Mouse (Mus musculus): Measurements from ENCODE around the gene Akap6. TPM values are rescaled to one million over a fixed set of nuclear protein-coding genes. Genes with fewer than 3 reads are reported as not detected.
A peak's percentile ranks its signal among the peaks of the same experiment; 100 is the strongest.

Akap6 gene
- polyA plus RNA-seq, 1 experiment from 2014 or later: 1.6 TPM

DNA sequence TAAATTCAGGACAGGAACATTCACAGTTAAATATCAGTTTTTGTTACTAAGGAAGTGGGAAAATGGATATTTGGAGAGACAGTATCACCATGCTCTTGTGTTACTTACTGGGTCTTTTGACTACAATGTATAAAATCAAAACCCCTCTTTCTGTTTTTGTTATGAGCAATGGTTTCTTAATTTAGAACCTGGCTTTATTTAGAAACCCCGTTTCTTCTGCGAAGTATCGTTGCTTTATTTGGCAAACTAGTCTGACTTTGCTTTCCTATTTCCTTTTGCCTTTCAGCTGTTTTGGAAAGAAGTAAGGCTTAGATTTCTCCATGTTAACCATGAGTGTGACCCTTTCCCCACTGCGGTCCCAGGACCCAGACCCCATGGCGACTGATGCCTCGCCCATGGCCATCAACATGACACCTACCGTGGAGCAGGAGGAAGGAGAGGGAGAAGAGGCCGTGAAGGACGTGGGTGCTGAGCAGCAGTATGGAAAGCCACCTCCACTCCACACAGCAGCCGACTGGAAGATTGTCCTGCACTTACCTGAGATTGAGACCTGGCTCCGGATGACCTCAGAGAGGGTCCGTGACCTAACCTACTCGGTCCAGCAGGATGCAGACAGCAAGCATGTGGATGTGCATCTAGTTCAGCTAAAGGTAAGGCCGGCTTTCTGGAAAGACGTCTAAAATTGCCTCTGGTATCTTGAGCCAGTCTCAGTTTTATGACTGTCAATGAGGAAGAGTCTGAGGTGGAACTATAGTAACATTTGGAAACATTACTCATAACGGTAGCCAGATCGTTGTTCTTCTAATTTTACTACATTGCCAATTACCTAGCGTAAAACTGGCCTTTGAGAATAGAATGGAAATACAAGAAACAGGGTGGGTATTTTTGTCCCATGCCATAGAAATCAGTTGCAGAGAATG is 96.6 kb downstream of the Akap6 start:
- peaks cover 3% of the 10 kb centered on the region; the same call in 1 of the 2 replicates for H3K4me1 ChIP-seq
- H3K9me3 ChIP-seq: no peaks in the 10 kb centered on the region
- no peak for ATAC-seq (ENCODE audit: insufficient read depth, low FRiP score, low read depth)
- no peak overlapping the region for H3K4me2 ChIP-seq
- H3K36me3 ChIP-seq: no peaks in the 10 kb centered on the region
- H3K9ac ChIP-seq: no peak overlapping the region
- H3K4me3 ChIP-seq (replicated peaks): no peak overlapping the region
- no peak overlapping the region for H3K27ac ChIP-seq
- no peaks in the 10 kb centered on the region for H3K27me3 ChIP-seq (replicated peaks)
- WGBS: 87% methylated on average over 18 of the region's 18 CpGs

DNA sequence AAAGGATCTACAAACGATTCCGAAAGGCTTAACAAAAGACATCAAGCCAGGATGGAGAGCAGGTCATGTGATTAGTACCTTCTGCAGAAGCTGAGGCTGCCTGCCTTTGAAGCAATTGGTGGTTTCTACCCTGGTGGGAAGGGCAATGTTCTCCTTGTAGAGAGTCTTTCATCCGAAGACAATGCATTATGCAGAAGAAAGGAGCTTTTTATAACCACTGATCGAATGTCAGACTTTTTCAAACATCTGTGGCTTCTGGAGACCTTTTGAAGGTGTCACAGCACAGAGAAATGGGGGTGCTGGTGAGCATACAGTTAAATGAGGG is 97.2 kb downstream of the Akap6 start:
- Histone ChIP-seq H3K4me1 (peaks cover 3% of the 10 kb centered on the region; the same call in 1 of the 2 replicates), H3K9me3 (no peaks in the 10 kb centered on the region), H3K4me3 (replicated peaks) (no peak overlapping the region), H3K36me3 (no peaks in the 10 kb centered on the region), H3K27ac (no peak overlapping the region), H3K9ac (no peak overlapping the region), H3K27me3 (replicated peaks) (no peaks in the 10 kb centered on the region), H3K4me2 (no peak overlapping the region)
- ATAC-seq (ENCODE audit: insufficient read depth, low FRiP score, low read depth): no peak
- 76% methylated on average over 4 of the region's 4 CpGs for WGBS

DNA sequence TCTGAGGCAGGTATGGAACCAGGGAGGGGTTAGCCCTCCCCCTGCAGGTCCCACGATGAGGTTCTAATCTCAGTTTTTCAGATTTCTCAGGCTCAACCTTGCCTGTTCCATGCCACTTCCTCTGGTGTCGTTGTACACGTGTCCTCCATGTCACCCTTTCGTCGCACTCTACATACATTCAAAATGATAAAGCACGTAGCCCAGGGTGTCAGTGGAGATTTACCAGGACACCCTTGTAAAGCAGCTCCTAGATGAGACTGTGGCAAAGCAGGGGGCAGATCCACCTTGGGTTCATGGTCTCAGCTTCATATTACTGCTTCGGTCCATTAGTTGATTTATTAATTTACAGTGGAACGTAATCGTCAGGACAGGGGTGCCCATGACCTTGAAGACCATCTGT is 100.5 kb downstream of the Akap6 start:
- Histone ChIP-seq H3K9ac (no peak overlapping the region), H3K4me3 (replicated peaks) (no peak overlapping the region), H3K36me3 (no peaks in the 10 kb centered on the region), H3K4me2 (no peak overlapping the region), H3K4me1 (no peaks in the 10 kb centered on the region), H3K27ac (no peak overlapping the region), H3K27me3 (replicated peaks) (no peaks in the 10 kb centered on the region), H3K9me3 (no peaks in the 10 kb centered on the region)
- ATAC-seq (ENCODE audit: insufficient read depth, low FRiP score, low read depth): no peak
- 83% methylated on average over 9 of the region's 9 CpGs for WGBS

DNA sequence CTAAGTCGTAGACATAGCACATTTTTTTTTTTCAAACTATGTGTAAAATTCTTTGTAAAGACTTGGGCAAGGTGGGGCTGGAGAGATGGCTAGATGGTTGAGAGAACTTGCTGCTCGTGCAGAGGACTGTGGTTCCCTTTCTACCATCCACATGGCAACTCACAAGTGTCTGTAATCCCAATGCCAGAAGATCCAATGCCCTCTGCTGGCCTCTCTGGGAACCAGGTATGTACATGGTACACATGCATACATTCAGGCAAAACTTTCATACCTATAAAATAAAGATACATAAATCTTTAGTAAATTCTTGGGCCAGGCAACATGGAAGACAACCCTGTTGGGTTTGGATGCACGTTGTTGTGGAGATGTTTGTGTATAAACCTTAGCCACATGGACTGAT is 107.1 kb downstream of the Akap6 start:
- no peak overlapping the region for H3K4me3 ChIP-seq (replicated peaks)
- H3K4me2 ChIP-seq: no peak overlapping the region
- ATAC-seq (ENCODE audit: insufficient read depth, low FRiP score, low read depth): no peak
- H3K36me3 ChIP-seq: no peaks in the 10 kb centered on the region
- H3K9me3 ChIP-seq: no peaks in the 10 kb centered on the region
- WGBS: 64% methylated on average over 3 of the region's 3 CpGs
- no peak overlapping the region for H3K27ac ChIP-seq
- H3K9ac ChIP-seq: no peak overlapping the region
- no peaks in the 10 kb centered on the region for H3K27me3 ChIP-seq (replicated peaks)
- H3K4me1 ChIP-seq: no peaks in the 10 kb centered on the region

DNA sequence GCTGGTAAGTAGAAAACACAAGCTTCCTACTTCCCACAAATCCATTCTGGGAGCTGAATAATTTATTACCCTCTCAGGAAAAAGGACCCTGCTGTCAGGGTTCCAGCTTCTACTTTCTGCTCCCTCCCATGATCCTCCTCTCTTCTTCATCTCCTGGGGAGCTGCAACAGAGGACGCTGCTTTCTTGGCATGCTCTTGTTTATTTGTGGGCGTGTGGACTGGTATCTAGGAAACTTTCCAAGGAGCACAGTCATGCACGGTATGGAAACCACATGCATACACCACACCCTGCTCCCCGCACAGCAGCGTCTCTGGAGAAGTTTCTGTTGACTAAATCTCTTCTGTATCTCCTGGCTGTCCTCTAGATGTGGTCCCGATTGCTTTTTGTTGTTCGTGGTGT is 119.4 kb downstream of the Akap6 start:
- no peak overlapping the region for H3K27ac ChIP-seq
- H3K9ac ChIP-seq: no peak overlapping the region
- no peaks in the 10 kb centered on the region for H3K4me1 ChIP-seq
- WGBS: 49% methylated on average over 7 of the region's 7 CpGs
- ATAC-seq (ENCODE audit: insufficient read depth, low FRiP score, low read depth): no peak
- no peaks in the 10 kb centered on the region for H3K9me3 ChIP-seq
- H3K4me3 ChIP-seq (replicated peaks): no peak overlapping the region
- H3K36me3 ChIP-seq: no peaks in the 10 kb centered on the region
- no peak overlapping the region for H3K4me2 ChIP-seq
- no peaks in the 10 kb centered on the region for H3K27me3 ChIP-seq (replicated peaks)

DNA sequence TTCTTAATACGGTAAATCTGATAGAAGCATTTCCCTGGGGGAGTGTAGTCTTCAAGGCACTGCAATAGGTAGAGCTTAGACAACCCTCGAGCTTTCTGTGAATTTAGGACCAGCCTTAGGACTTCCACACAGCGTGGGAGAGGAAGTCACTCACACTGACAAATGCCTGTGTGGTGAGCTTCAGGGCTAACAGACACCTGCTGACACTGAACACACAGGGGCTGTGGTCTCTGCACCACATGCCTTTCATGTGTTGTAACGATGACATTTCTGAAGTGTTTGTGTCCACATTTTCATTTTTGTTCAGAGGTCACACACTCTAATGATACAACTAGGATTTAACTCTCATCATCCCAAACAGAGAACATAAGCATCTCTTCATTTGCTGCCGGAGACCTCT is 125.6 kb downstream of the Akap6 start:
- Histone ChIP-seq H3K4me3 (replicated peaks) (no peak overlapping the region), H3K27me3 (replicated peaks) (no peaks in the 10 kb centered on the region), H3K4me2 (no peak overlapping the region), H3K4me1 (0 out of 2 replicates have a peak, but pooled peaks cover 4% of the 10 kb centered on the region), H3K9me3 (no peaks in the 10 kb centered on the region), H3K36me3 (no peaks in the 10 kb centered on the region), H3K9ac (no peak overlapping the region), H3K27ac (no peak overlapping the region)
- 80% methylated on average over 5 of the region's 5 CpGs for WGBS
- no peak for ATAC-seq (ENCODE audit: insufficient read depth, low FRiP score, low read depth)

DNA sequence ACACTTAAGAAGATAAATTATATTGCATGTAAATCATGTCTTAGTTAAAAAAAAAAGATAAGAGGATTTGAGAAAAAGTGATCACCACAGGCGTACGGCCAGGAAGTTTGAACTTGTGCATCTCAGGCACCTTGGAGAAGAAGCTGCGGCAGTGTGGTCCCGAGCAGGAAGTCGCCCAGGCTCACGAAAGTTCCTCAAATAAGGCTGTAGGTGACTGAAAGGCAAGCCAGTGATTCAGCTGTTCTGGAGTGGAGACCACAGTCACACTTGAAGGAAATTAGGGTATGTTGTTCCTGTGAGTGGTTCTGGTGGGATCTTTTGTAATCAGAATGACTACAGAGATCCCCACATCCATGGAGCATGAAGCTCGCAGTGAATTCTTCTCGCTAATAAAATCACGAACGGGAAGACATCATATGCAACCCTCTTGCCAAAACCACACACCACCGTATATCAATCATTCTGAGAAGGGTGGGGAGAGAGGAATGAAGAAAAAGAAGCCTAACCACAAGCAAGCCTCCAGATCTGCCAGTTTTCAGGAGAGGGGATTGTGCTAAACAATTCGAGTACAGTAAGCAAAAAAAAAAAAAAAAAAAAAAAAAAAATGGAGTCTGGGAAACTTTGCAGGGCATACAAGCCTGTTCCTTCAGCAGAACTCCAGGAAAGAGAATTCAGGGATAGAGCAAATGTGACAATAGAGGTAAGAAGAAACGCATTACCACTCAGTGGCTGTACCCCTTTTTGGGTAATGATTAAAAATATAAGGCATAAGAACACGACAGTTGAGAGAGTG is 130.0 kb downstream of the Akap6 start:
- Histone ChIP-seq H3K4me1 (0 out of 2 replicates have a peak, but pooled peaks cover 4% of the 10 kb centered on the region), H3K4me3 (replicated peaks) (no peak overlapping the region), H3K4me2 (no peak overlapping the region), H3K27ac (no peak overlapping the region), H3K27me3 (replicated peaks) (no peaks in the 10 kb centered on the region), H3K9ac (no peak overlapping the region), H3K9me3 (no peaks in the 10 kb centered on the region), H3K36me3 (no peaks in the 10 kb centered on the region)
- no peak for ATAC-seq (ENCODE audit: insufficient read depth, low FRiP score, low read depth)
- WGBS: 58% methylated on average over 14 of the region's 14 CpGs

DNA sequence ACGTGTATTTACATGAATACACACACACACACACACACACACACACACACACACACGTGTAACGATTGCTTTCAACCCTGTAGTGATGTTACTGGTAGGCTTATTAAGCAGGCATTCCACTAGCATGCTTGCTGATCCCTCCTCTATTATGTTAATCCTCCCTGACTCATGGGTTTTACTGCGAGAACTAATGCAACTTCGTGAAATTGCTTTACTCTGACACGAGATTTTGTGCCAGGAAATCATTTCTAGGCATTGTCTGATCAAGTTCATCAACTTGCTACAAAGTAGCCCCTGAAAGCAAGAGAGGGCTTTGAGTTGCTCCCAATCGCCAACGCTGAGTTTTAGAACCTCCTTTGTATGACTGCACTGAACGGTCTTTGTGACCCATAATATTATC is 132.6 kb downstream of the Akap6 start:
- H3K4me2 ChIP-seq: 0 out of 2 replicates have a peak overlapping the region, but pooled peaks have one; percentile 8
- no peaks in the 10 kb centered on the region for H3K9me3 ChIP-seq
- H3K9ac ChIP-seq: no peak overlapping the region
- H3K36me3 ChIP-seq: no peaks in the 10 kb centered on the region
- ATAC-seq (ENCODE audit: insufficient read depth, low FRiP score, low read depth): no peak
- 45% methylated on average over 9 of the region's 9 CpGs for WGBS
- H3K4me3 ChIP-seq (replicated peaks): no peak overlapping the region
- no peak overlapping the region for H3K27ac ChIP-seq
- no peaks in the 10 kb centered on the region for H3K27me3 ChIP-seq (replicated peaks)
- H3K4me1 ChIP-seq: peaks cover 9% of the 10 kb centered on the region; the same call in 1 of the 2 replicates

DNA sequence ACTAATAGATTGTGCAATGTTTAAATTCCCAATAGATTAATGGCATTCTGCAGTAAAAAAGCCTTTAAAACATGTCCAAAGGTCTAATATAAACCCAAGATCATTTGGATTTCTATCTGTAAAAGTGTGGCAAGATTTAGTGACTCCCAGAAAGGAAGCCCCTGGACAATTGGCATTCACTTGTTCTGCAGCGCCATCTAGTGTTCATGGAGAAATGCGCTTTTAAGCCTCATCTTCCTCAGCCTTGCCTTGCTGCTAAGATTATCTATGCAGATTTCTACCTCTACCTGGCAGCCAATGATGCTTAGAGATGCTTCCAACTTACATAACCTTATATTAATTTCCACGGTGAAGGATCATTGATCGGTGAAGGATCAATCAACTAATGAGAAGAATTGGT is 133.0 kb downstream of the Akap6 start:
- no peaks in the 10 kb centered on the region for H3K27me3 ChIP-seq (replicated peaks)
- no peak overlapping the region for H3K4me2 ChIP-seq
- no peaks in the 10 kb centered on the region for H3K36me3 ChIP-seq
- H3K4me1 ChIP-seq: peaks cover 9% of the 10 kb centered on the region; the same call in 1 of the 2 replicates
- H3K4me3 ChIP-seq (replicated peaks): no peak overlapping the region
- H3K27ac ChIP-seq: no peak overlapping the region
- ATAC-seq (ENCODE audit: insufficient read depth, low FRiP score, low read depth): no peak
- H3K9me3 ChIP-seq: no peaks in the 10 kb centered on the region
- 10% methylated on average over 4 of the region's 4 CpGs for WGBS
- no peak overlapping the region for H3K9ac ChIP-seq

DNA sequence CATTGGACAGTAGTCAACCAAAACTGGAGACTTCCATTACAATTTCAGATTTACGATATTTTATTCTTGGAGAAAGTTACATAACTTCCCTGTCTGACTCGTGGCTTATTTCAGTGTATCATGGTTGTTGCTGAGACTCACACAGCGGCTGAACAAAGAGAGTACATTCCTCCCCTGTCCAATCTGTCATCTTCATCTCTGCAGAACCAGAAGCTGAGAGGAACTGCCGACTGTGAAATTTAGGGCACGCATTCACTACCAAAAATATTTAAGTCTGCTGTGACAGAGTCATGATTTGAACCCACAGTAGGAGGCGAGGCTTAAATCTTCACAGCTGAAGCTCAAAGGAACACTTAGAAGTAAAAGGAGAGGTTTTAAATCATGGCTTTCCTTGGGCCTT is 134.0 kb downstream of the Akap6 start:
- peaks cover 9% of the 10 kb centered on the region; the same call in 1 of the 2 replicates for H3K4me1 ChIP-seq
- 61% methylated on average over 6 of the region's 6 CpGs for WGBS
- no peak overlapping the region for H3K4me3 ChIP-seq (replicated peaks)
- no peaks in the 10 kb centered on the region for H3K9me3 ChIP-seq
- H3K27me3 ChIP-seq (replicated peaks): no peaks in the 10 kb centered on the region
- ATAC-seq (ENCODE audit: insufficient read depth, low FRiP score, low read depth): no peak
- H3K9ac ChIP-seq: no peak overlapping the region
- no peak overlapping the region for H3K4me2 ChIP-seq
- no peak overlapping the region for H3K27ac ChIP-seq
- no peaks in the 10 kb centered on the region for H3K36me3 ChIP-seq

DNA sequence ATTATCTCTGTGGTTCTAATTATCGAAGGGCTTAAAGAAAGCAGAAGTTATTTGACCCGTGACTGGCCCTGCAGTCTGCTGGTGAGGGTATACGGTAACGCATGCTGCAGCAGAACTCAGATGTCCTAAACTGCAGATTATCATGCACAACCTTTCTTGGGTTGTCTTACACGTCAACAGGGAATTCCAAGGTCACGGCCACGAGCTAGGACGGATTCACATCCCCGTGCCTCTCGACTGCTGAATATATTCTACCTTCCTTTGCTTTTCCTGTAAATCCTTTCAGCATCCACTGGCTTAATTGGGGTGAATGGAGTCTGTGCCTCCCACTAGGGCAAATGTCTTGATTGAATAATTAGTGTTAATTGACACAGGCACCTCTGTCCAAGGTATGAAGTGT is 134.9 kb downstream of the Akap6 start:
- ATAC-seq (ENCODE audit: insufficient read depth, low FRiP score, low read depth): no peak
- H3K4me3 ChIP-seq (replicated peaks): no peak overlapping the region
- H3K9ac ChIP-seq: no peak overlapping the region
- no peaks in the 10 kb centered on the region for H3K27me3 ChIP-seq (replicated peaks)
- H3K36me3 ChIP-seq: no peaks in the 10 kb centered on the region
- H3K9me3 ChIP-seq: no peaks in the 10 kb centered on the region
- H3K4me2 ChIP-seq: no peak overlapping the region
- H3K27ac ChIP-seq: no peak overlapping the region
- H3K4me1 ChIP-seq: peaks cover 7% of the 10 kb centered on the region; the same call in 1 of the 2 replicates
- 67% methylated on average over 10 of the region's 10 CpGs for WGBS

DNA sequence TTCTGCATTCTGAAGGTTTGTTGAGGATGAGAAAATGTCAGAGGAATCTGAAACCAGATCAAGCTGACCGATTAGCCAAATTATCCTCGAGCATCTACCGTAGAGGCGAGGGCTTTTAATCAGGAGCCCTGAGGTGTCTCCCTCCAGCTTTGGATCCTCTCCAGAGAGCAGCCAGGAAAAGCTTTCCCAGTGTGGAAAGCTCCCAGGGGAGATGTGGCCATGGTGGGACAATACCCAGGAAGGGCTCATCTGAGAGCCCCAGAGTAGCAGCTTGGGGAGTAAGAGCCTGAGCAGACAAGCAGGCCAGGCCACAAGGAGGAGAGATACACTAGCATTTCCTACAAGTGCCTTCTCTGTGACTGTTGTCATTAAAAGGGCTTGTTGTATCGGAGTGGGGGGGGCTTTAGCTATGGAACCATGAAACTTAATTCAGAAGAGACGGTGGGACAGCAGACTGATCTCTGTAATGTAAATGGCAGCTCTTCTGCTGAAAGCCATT is 135.6 kb downstream of the Akap6 start:
- no peak overlapping the region for H3K4me2 ChIP-seq
- no peak overlapping the region for H3K4me3 ChIP-seq (replicated peaks)
- peak overlapping the region; percentile 16; the same call in 1 of the 2 replicates for H3K27ac ChIP-seq
- H3K36me3 ChIP-seq: no peaks in the 10 kb centered on the region
- no peak; the same call in 1 of the 2 replicates for ATAC-seq (ENCODE audit: insufficient read depth, low FRiP score, low read depth)
- H3K27me3 ChIP-seq (replicated peaks): no peaks in the 10 kb centered on the region
- WGBS: 71% methylated on average over 6 of the region's 6 CpGs
- peaks cover 6% of the 10 kb centered on the region; the same call in 1 of the 2 replicates for H3K4me1 ChIP-seq
- no peaks in the 10 kb centered on the region for H3K9me3 ChIP-seq
- no peak overlapping the region for H3K9ac ChIP-seq

Measured in stomach, embryonic 15.5 days (tissue).